Mouse (Mus musculus) stomach, postnatal 0 days (tissue): ENCODE results near the gene Cdk19.

ENCODE experiments used
- CTCF ChIP-seq: IDR thresholded peaks from 2 replicates; pipeline ENCODE4 v1.5.1; 2016; ENCODE audit warnings: antibody characterized with exemption, low read depth, mild to moderate bottlenecking, moderate library complexity
- EP300 ChIP-seq: optimal IDR thresholded peaks from 2 replicates; pipeline ENCODE3; 2016; ENCODE audit warnings: antibody characterized with exemption

DNA sequence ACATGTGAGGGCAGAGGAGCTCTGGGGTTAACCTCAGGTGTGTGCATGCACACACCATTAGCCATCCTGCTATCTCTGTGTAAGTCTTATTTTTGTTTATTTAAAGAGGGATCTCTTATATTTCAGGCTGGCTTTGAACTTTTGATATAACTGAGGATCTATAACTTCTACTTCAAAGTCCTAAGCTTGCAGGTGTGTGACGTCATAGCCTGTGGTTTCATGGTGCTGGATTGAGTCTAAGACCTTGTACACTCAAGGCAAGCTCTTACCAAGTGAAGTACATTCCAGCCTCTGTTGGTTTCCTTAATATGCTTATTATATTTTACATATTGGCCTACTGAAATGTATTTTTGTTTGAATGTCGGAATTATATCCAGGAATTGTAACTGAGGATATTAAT lies 129.8 kb downstream of the Cdk19 start:
- TF ChIP-seq CTCF, result no peak
- TF ChIP-seq EP300, result no peak
